Mouse (Mus musculus): ENCODE measurements around the gene B3gnt8. TPM values are rescaled to one million over a fixed set of nuclear protein-coding genes. Genes with fewer than 3 reads are reported as not detected.
"Not testable (repeated sequence)": the region's sequence is repeated elsewhere in the genome, so short reads cannot be mapped to it uniquely, and the experiment has no call there.

Gene B3gnt8
- polyA plus RNA-seq (2016; fragmentation: Nextera tagmentation; extraction: Ambion mirVana), result 0.71 and 1.3 TPM in 2 replicates

GRCm38 (mm10) chr7:25626509-25627430 is at the start of gene B3gnt8:
Gene B3gnt8, plus strand, starts transcription at chr7:25626654.
- 24% methylated on average over 28 of the region's 29 CpGs for WGBS
- H3K9ac ChIP-seq (replicated peaks), result peak within 1 kb of the TSS; percentile 58
- 0 out of 2 replicates have a peak, but pooled peaks have one; percentile 5 for ATAC-seq (ENCODE audit: low FRiP score, low read depth)
- peaks cover 9% of the 10 kb centered on the region for H3K4me1 ChIP-seq
- no peaks in the 10 kb centered on the region for H3K9me3 ChIP-seq
- H3K27me3 ChIP-seq, result peaks cover 26% of the 10 kb centered on the region
- H3K4me3 ChIP-seq, result peak within 1 kb of the TSS; percentile 27
- H3K4me2 ChIP-seq (replicated peaks), result peak within 1 kb of the TSS; percentile 46
- H3K27ac ChIP-seq (replicated peaks), result no peak within 1 kb of the TSS
- peaks cover 29% of the 10 kb centered on the region for H3K36me3 ChIP-seq

GRCm38 (mm10) chr7:25576793-25577437 is 49.5 kb upstream of the B3gnt8 start:
- H3K36me3 ChIP-seq; H3K27me3 ChIP-seq; H3K4me2 ChIP-seq (replicated peaks); H3K4me1 ChIP-seq; H3K4me3 ChIP-seq; H3K9me3 ChIP-seq; H3K9ac ChIP-seq (replicated peaks); H3K27ac ChIP-seq (replicated peaks); ATAC-seq (ENCODE audit: low FRiP score, low read depth): not testable (repeated sequence)
- 63% methylated on average over 12 of the region's 14 CpGs for WGBS

GRCm38 (mm10) chr7:25579441-25579840 is 47.0 kb upstream of the B3gnt8 start:
- Histone ChIP-seq H3K4me2 (replicated peaks) (no peak overlapping the region), H3K9ac (replicated peaks) (no peak overlapping the region), H3K9me3 (no peaks in the 10 kb centered on the region), H3K27me3 (no peaks in the 10 kb centered on the region; the same call in 1 of the 2 replicates), H3K4me3 (no peak overlapping the region), H3K27ac (replicated peaks) (no peak overlapping the region), H3K36me3 (no peaks in the 10 kb centered on the region), H3K4me1 (0 out of 2 replicates have a peak, but pooled peaks cover 5% of the 10 kb centered on the region)
- 89% methylated on average over 10 of the region's 10 CpGs for WGBS
- no peak for ATAC-seq (ENCODE audit: low FRiP score, low read depth)

GRCm38 (mm10) chr7:25582301-25582810 is 44.1 kb upstream of the B3gnt8 start:
- 90% methylated on average over 15 of the region's 15 CpGs for WGBS
- no peaks in the 10 kb centered on the region for H3K36me3 ChIP-seq
- H3K4me1 ChIP-seq, result no peaks in the 10 kb centered on the region
- no peak for ATAC-seq (ENCODE audit: low FRiP score, low read depth)
- no peak overlapping the region for H3K27ac ChIP-seq (replicated peaks)
- no peaks in the 10 kb centered on the region for H3K9me3 ChIP-seq
- no peak overlapping the region for H3K4me2 ChIP-seq (replicated peaks)
- no peak overlapping the region for H3K9ac ChIP-seq (replicated peaks)
- H3K4me3 ChIP-seq, result no peak overlapping the region
- no peaks in the 10 kb centered on the region for H3K27me3 ChIP-seq

GRCm38 (mm10) chr7:25584651-25585050 is 41.8 kb upstream of the B3gnt8 start:
- no peak overlapping the region for H3K4me2 ChIP-seq (replicated peaks)
- H3K4me1 ChIP-seq, result no peaks in the 10 kb centered on the region
- H3K9me3 ChIP-seq, result no peaks in the 10 kb centered on the region
- no peaks in the 10 kb centered on the region for H3K36me3 ChIP-seq
- ATAC-seq (ENCODE audit: low FRiP score, low read depth), result no peak
- no peak overlapping the region for H3K9ac ChIP-seq (replicated peaks)
- 87% methylated on average over 5 of the region's 5 CpGs for WGBS
- no peak overlapping the region for H3K4me3 ChIP-seq
- H3K27me3 ChIP-seq, result no peaks in the 10 kb centered on the region
- no peak overlapping the region for H3K27ac ChIP-seq (replicated peaks)

GRCm38 (mm10) chr7:25585351-25586204 is 40.9 kb upstream of the B3gnt8 start:
- H3K4me3 ChIP-seq, result no peak overlapping the region
- H3K27ac ChIP-seq (replicated peaks), result no peak overlapping the region
- H3K36me3 ChIP-seq, result no peaks in the 10 kb centered on the region
- no peaks in the 10 kb centered on the region for H3K9me3 ChIP-seq
- no peak overlapping the region for H3K4me2 ChIP-seq (replicated peaks)
- no peak for ATAC-seq (ENCODE audit: low FRiP score, low read depth)
- H3K9ac ChIP-seq (replicated peaks), result no peak overlapping the region
- H3K27me3 ChIP-seq, result no peaks in the 10 kb centered on the region
- 79% methylated on average over 9 of the region's 9 CpGs for WGBS
- no peaks in the 10 kb centered on the region for H3K4me1 ChIP-seq

GRCm38 (mm10) chr7:25591226-25591625 is 35.2 kb upstream of the B3gnt8 start:
- H3K4me3 ChIP-seq, result no peak overlapping the region
- no peaks in the 10 kb centered on the region for H3K27me3 ChIP-seq
- 91% methylated on average over 2 of the region's 2 CpGs for WGBS
- no peaks in the 10 kb centered on the region for H3K9me3 ChIP-seq
- H3K9ac ChIP-seq (replicated peaks), result no peak overlapping the region
- H3K36me3 ChIP-seq, result no peaks in the 10 kb centered on the region
- no peak for ATAC-seq (ENCODE audit: low FRiP score, low read depth)
- no peak overlapping the region for H3K27ac ChIP-seq (replicated peaks)
- H3K4me2 ChIP-seq (replicated peaks), result no peak overlapping the region
- no peaks in the 10 kb centered on the region for H3K4me1 ChIP-seq

GRCm38 (mm10) chr7:25593859-25594258 is 32.6 kb upstream of the B3gnt8 start:
- Histone ChIP-seq H3K27ac (replicated peaks) (no peak overlapping the region), H3K4me2 (replicated peaks) (no peak overlapping the region), H3K4me3 (no peak overlapping the region), H3K9ac (replicated peaks) (no peak overlapping the region), H3K27me3 (no peaks in the 10 kb centered on the region), H3K4me1 (no peaks in the 10 kb centered on the region), H3K36me3 (no peaks in the 10 kb centered on the region), H3K9me3 (no peaks in the 10 kb centered on the region)
- no peak for ATAC-seq (ENCODE audit: low FRiP score, low read depth)
- 82% methylated on average over 3 of the region's 3 CpGs for WGBS

- Histone ChIP-seq H3K4me3 (no peak overlapping the region), H3K9me3 (no peaks in the 10 kb centered on the region), H3K36me3 (no peaks in the 10 kb centered on the region), H3K9ac (replicated peaks) (no peak overlapping the region), H3K4me1 (no peaks in the 10 kb centered on the region), H3K27ac (replicated peaks) (no peak overlapping the region), H3K27me3 (no peaks in the 10 kb centered on the region; the same call in 1 of the 2 replicates), H3K4me2 (replicated peaks) (no peak overlapping the region)
- no peak for ATAC-seq (ENCODE audit: low FRiP score, low read depth)
- WGBS, result 13% methylated on average over 10 of the region's 10 CpGs
These were observed 26.8 kb upstream of the B3gnt8 start for GRCm38 (mm10) chr7:25599663-25600062.

GRCm38 (mm10) chr7:25600666-25601065 is 25.8 kb upstream of the B3gnt8 start:
- 87% methylated on average over 11 of the region's 11 CpGs for WGBS
- no peaks in the 10 kb centered on the region; the same call in 1 of the 2 replicates for H3K27me3 ChIP-seq
- no peak overlapping the region for H3K9ac ChIP-seq (replicated peaks)
- no peak overlapping the region for H3K27ac ChIP-seq (replicated peaks)
- H3K4me1 ChIP-seq, result no peaks in the 10 kb centered on the region
- no peak overlapping the region for H3K4me3 ChIP-seq
- no peaks in the 10 kb centered on the region for H3K36me3 ChIP-seq
- ATAC-seq (ENCODE audit: low FRiP score, low read depth), result no peak
- no peaks in the 10 kb centered on the region for H3K9me3 ChIP-seq
- H3K4me2 ChIP-seq (replicated peaks), result no peak overlapping the region

GRCm38 (mm10) chr7:25601346-25601745 is 25.1 kb upstream of the B3gnt8 start:
- Histone ChIP-seq H3K9me3 (no peaks in the 10 kb centered on the region), H3K27me3 (no peaks in the 10 kb centered on the region; the same call in 1 of the 2 replicates), H3K4me3 (no peak overlapping the region), H3K36me3 (no peaks in the 10 kb centered on the region), H3K4me2 (replicated peaks) (no peak overlapping the region), H3K9ac (replicated peaks) (no peak overlapping the region), H3K4me1 (no peaks in the 10 kb centered on the region), H3K27ac (replicated peaks) (no peak overlapping the region)
- WGBS, result 87% methylated on average over 16 of the region's 16 CpGs
- ATAC-seq (ENCODE audit: low FRiP score, low read depth), result no peak

Measured in midbrain, embryonic 12.5 days (tissue).